Mouse (Mus musculus) retina, postnatal 7 days (tissue): Measurements from ENCODE around the gene Eno1.
A peak's percentile ranks its signal among the peaks of the same experiment; 100 is the strongest.
"Not testable (repeated sequence)": the region's sequence is repeated elsewhere in the genome, so short reads cannot be mapped to it uniquely, and the experiment has no call there.

Experiments used
- DNase-seq: peaks from one replicate; pipeline ENCODE4 v3.0.0-alpha.2; 2012; ENCODE audit warnings: low read depth, low spot score

The Eno1 gene

GRCm38 (mm10) chr4:150281018-150281761 is 44.7 kb downstream of the Eno1 start, which contains the start of gene Rere:
TSS of gene Rere (plus strand) at chr4:150281646.
- DNase-seq: peak; percentile 97

- DNase-seq: no peak
Observed at GRCm38 (mm10) chr4:150281891-150282630, 45.5 kb downstream of the Eno1 start.

- no peak for DNase-seq
Observed at GRCm38 (mm10) chr4:150282631-150283334, 46.3 kb downstream of the Eno1 start.

GRCm38 (mm10) chr4:150283335-150283638 is 46.8 kb downstream of the Eno1 start:
- DNase-seq: no peak

- no peak for DNase-seq
Observed at GRCm38 (mm10) chr4:150283993-150284392, 47.5 kb downstream of the Eno1 start.

GRCm38 (mm10) chr4:150286980-150287379 is 50.5 kb downstream of the Eno1 start:
- no peak for DNase-seq

- DNase-seq: not testable (repeated sequence)
Observed at GRCm38 (mm10) chr4:150287463-150287862, 50.9 kb downstream of the Eno1 start.

- DNase-seq: no peak
Observed at GRCm38 (mm10) chr4:150291900-150292299, 55.4 kb downstream of the Eno1 start.

GRCm38 (mm10) chr4:150294870-150295269 is 58.3 kb downstream of the Eno1 start:
- DNase-seq: no peak

GRCm38 (mm10) chr4:150295966-150296365 is 59.4 kb downstream of the Eno1 start:
- DNase-seq: no peak
